ENCODE assay signal across 8 mouse cellular contexts in the genomic region with DNA sequence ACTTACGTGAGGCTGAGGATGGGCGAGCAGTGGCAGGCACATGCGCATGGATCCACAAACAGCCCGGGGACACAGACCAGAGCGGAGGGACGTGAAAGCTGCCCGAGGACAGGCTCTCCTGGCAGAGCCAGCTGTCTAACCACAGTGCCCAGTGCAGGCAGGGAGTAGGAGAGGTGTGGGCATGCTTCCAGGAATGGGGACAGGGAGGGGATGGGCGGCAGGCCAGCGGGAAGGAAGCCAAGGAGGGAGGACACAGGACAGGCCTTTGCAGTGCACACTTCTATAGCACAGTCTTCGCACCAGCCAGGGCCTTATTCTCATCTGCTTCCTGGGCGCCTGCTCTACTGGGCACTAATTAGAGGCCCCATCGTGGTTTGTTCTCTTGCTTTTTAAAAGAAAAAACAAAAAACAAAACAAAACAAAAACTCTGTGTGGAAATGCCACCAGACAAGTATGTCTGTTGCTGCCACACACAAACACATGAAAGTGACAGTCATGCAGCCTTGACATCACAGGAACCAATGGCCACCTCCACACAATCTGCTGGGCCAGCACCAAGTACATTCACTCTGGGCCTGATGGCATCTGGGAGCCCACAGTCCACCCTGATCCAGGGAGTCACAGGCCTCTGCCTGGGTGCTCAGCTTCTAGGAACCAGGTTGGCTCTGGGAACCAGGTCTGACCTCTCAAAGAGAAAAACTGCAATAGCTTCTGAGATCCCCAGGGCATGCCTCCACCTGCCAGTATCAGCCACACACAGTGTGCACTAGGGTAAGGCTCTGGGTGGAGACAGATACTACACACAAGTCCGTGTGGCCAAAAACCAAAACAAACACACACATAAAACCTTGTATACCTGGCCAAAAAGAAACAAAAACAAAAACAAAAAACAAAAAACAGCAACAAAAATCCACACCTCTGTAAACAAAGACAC. TPM values are rescaled to one million over a fixed set of nuclear protein-coding genes. Genes with fewer than 3 reads are reported as not detected.
DNase-seq lines count a peak whose midpoint lies in the region; ATAC-seq lines count a peak whose summit lies in the region.

No protein-coding gene starts in this region.

- WGBS in forebrain, embryonic 14.5 days: 56% methylated on average over 13 of the region's 13 CpGs
- WGBS in heart, embryonic 16.5 days: 59% methylated on average over 13 of the region's 13 CpGs
- WGBS in neural tube, embryonic 15.5 days: 69% methylated on average over 13 of the region's 13 CpGs

- no peak overlapping the region for H3K4me3 ChIP-seq in forebrain, embryonic 14.5 days (ENCODE audit: low read depth, low read length)
- no peak overlapping the region for H3K4me3 ChIP-seq in heart, embryonic 16.5 days (ENCODE audit: low read length)
- H3K4me3 ChIP-seq in neural tube, embryonic 15.5 days (replicated peaks): no peak overlapping the region

- no peaks in the 10 kb centered on the region for H3K27me3 ChIP-seq in forebrain, embryonic 14.5 days (replicated peaks; ENCODE audit: control insufficient read depth, insufficient read depth, low read length)
- no peaks in the 10 kb centered on the region for H3K27me3 ChIP-seq in heart, embryonic 16.5 days (ENCODE audit: control insufficient read depth, insufficient read depth, low read length)
- no peaks in the 10 kb centered on the region for H3K27me3 ChIP-seq in neural tube, embryonic 15.5 days (replicated peaks)

- 0 out of 2 replicates have a peak, but pooled peaks cover 2% of the 10 kb centered on the region for H3K4me1 ChIP-seq in forebrain, embryonic 14.5 days (ENCODE audit: control insufficient read depth, insufficient read depth, low read length)
- peaks cover 12% of the 10 kb centered on the region for H3K4me1 ChIP-seq in heart, embryonic 16.5 days (ENCODE audit: control insufficient read depth, insufficient read depth, low read length)
- H3K4me1 ChIP-seq in neural tube, embryonic 15.5 days: peaks cover 3% of the 10 kb centered on the region; the same call in 1 of the 2 replicates

- ATAC-seq in forebrain, embryonic 14.5 days: peak; percentile 90
- ATAC-seq in heart, embryonic 16.5 days (replicated peaks; ENCODE audit: extremely low read depth, insufficient read depth, low FRiP score): peak; percentile 94
- ATAC-seq in neural tube, embryonic 15.5 days (ENCODE audit: low FRiP score): peak; percentile 90; the same call in 1 of the 2 replicates

- peaks cover 98% of the 10 kb centered on the region for H3K36me3 ChIP-seq in forebrain, embryonic 14.5 days (ENCODE audit: control insufficient read depth, insufficient read depth, low read length)
- H3K36me3 ChIP-seq in heart, embryonic 16.5 days (ENCODE audit: control insufficient read depth, insufficient read depth): peaks cover 75% of the 10 kb centered on the region
- peaks cover 90% of the 10 kb centered on the region for H3K36me3 ChIP-seq in neural tube, embryonic 15.5 days

- 0 out of 2 replicates have a peak overlapping the region, but pooled peaks have one; percentile 9 for H3K27ac ChIP-seq in forebrain, embryonic 14.5 days (ENCODE audit: low read depth, low read length)
- peak overlapping the region; percentile 75 for H3K27ac ChIP-seq in heart, embryonic 16.5 days (ENCODE audit: low read length)
- H3K27ac ChIP-seq in neural tube, embryonic 15.5 days (replicated peaks): peak overlapping the region; percentile 33; the same call in 1 of the 2 replicates

- no peak overlapping the region for H3K4me2 ChIP-seq in forebrain, embryonic 14.5 days (ENCODE audit: low read length)
- H3K4me2 ChIP-seq in heart, embryonic 16.5 days (ENCODE audit: low read depth, low read length): no peak overlapping the region
- no peak overlapping the region for H3K4me2 ChIP-seq in neural tube, embryonic 15.5 days

- no peak overlapping the region for H3K9ac ChIP-seq in forebrain, embryonic 14.5 days (ENCODE audit: low read length)
- H3K9ac ChIP-seq in heart, embryonic 16.5 days (ENCODE audit: low read length): no peak overlapping the region
- no peak overlapping the region for H3K9ac ChIP-seq in neural tube, embryonic 15.5 days (replicated peaks)

- peak; percentile 87 for DNase-seq in 3134 (ENCODE audit: extremely low read depth, insufficient read length, low spot score)
- peak; percentile 97 to 100 for DNase-seq in adrenal gland, adult (ENCODE audit: inconsistent age in 2 of 2, low spot score in 1 of 2)
- DNase-seq in forebrain, embryonic 14.5 days (ENCODE audit: low spot score): peak; percentile 85
- DNase-seq in layer of hippocampus, postnatal 36 days: peak; percentile 79 to 83
- DNase-seq in embryo, embryonic 9.5 days (ENCODE audit: extremely low spot score): no peak
- no peak for DNase-seq in embryo, embryonic 10 days (ENCODE audit: low spot score)

- no peaks in the 10 kb centered on the region for H3K9me3 ChIP-seq in forebrain, embryonic 14.5 days (replicated peaks; ENCODE audit: control insufficient read depth, low read length)
- H3K9me3 ChIP-seq in heart, embryonic 16.5 days (replicated peaks; ENCODE audit: control insufficient read depth, low read length): no peaks in the 10 kb centered on the region
- no peaks in the 10 kb centered on the region for H3K9me3 ChIP-seq in neural tube, embryonic 15.5 days (replicated peaks)

RNA-seq across cellular contexts. Expression of gene Cttn, which starts 20.9 kb away (rescaled TPM):
- polyA plus RNA-seq in forebrain, embryonic 14.5 days (2014; fragmentation: Nextera tagmentation; extraction: Ambion mirVana): 151 and 158 TPM in 2 replicates
- 128 and 132 TPM in 2 replicates for polyA plus RNA-seq in heart, embryonic 16.5 days (2015; fragmentation: Nextera tagmentation; extraction: Ambion mirVana)
- 100 to 1,000 TPM; 185 to 189 TPM for total RNA-seq in layer of hippocampus, postnatal 36 days (2021)
- polyA plus RNA-seq in neural tube, embryonic 15.5 days (2015; fragmentation: Nextera tagmentation; extraction: Ambion mirVana): 144 and 151 TPM in 2 replicates

Comparison
In these comparisons a context has a peak if more than half of its experiments do, and no peak if none do; other contexts are left out.
1. DNase-seq: peak in 3134 (single experiment), adrenal gland, adult (2 of 2), forebrain, embryonic 14.5 days (single experiment) and layer of hippocampus, postnatal 36 days (2 of 2); none in embryo, embryonic 9.5 days (single experiment) and embryo, embryonic 10 days (single experiment).
2. H3K27ac ChIP-seq: peak in every context shown above with its lines; median percentile 75 in heart, embryonic 16.5 days; 33 in neural tube, embryonic 15.5 days; 9 in forebrain, embryonic 14.5 days.
3. Peak in every context shown above with its lines, with median percentiles within 50 percentile points of each other: ATAC-seq.